In the genomic region with DNA sequence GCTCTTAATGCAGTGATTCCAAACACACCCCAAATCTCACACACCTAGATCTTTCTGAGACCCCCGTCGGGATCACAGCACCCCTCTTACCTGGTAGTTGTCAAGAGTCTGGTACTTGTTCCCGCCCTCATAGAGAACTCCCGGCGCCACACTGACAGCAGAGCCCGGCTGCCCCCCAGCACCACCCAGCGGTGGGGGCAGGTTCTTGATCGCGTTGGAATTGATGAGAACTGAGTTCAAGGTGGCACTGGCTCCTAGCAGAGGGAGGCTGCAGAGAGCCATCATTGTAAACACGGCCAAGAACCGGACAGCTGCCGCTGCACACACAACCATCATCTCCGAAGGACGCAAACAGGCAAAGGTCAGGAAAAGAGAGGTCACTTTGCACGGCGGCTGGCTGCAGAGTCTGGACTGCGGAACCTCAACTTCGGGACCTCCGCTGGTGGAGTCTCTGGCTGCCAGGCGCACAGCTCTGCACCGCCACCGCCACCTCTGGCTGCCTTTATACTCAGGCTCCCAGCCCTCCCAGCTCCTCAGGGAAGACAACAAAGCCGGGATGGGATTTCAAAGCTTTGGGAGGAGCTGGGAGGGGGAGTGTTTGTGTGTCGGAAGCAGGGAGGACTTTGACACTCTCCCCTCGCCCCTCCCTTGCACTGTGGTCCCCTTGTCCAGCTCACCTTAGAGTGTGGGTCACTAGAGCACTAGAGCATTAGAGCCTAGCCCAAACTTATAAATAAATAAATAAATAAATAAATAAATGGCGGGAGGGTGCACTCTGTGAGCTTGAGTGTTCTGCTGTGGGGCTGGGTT, we compare ENCODE assay signal across 8 mouse cellular contexts. TPM values are rescaled to one million over a fixed set of nuclear protein-coding genes. Genes with fewer than 3 reads are reported as not detected.
A peak's percentile ranks its signal among the peaks of the same experiment; 100 is the strongest.
DNase-seq lines count a peak whose midpoint lies in the region; ATAC-seq lines count a peak whose summit lies in the region.

A gene (minus strand): TSS at position 622 of the 810 bp plus-strand sequence.

- WGBS in heart, embryonic 16.5 days, result 2% methylated on average over 26 of the region's 26 CpGs

- H3K4me1 ChIP-seq in heart, embryonic 16.5 days (ENCODE audit: control insufficient read depth, insufficient read depth, low read length), result peaks cover 12% of the 10 kb centered on the region

- peak within 1 kb of the TSS; percentile 10; the same call in 1 of the 2 replicates for H3K9ac ChIP-seq in heart, embryonic 16.5 days (ENCODE audit: low read length)

- peak within 1 kb of the TSS; percentile 71 for H3K4me2 ChIP-seq in heart, embryonic 16.5 days (ENCODE audit: low read depth, low read length)

- peaks cover 44% of the 10 kb centered on the region for H3K27me3 ChIP-seq in heart, embryonic 16.5 days (ENCODE audit: control insufficient read depth, insufficient read depth, low read length)

- no peaks in the 10 kb centered on the region for H3K36me3 ChIP-seq in heart, embryonic 16.5 days (ENCODE audit: control insufficient read depth, insufficient read depth)

- H3K9me3 ChIP-seq in heart, embryonic 16.5 days (replicated peaks; ENCODE audit: control insufficient read depth, low read length), result no peaks in the 10 kb centered on the region

- H3K27ac ChIP-seq in heart, embryonic 16.5 days (ENCODE audit: low read length), result no peak within 1 kb of the TSS

- ATAC-seq in heart, embryonic 16.5 days (replicated peaks; ENCODE audit: extremely low read depth, insufficient read depth, low FRiP score), result 0 out of 2 replicates have a peak, but pooled peaks have one; percentile 32

- H3K4me3 ChIP-seq in heart, embryonic 16.5 days (ENCODE audit: low read length), result peak within 1 kb of the TSS; percentile 44

- DNase-seq in adrenal gland, postnatal 25 days, result peak; percentile 6
- no peak for DNase-seq in adrenal gland, adult 2 months
- peak; percentile 72 for DNase-seq in R1 (ENCODE audit: low read depth, low spot score)
- DNase-seq in kidney, postnatal 14 days, result peak; percentile 51
- peak; percentile 81 for DNase-seq in mesoderm, embryonic 11.5 days (ENCODE audit: low read depth, low spot score)
- no peak for DNase-seq in B cell, adult 2 months
- no peak for DNase-seq in left cerebral cortex, adult 9 months (ENCODE audit: low spot score in 2 of 2)

RNA-seq across cellular contexts. Expression of the gene that starts here (rescaled TPM):
- not detected in 2 replicates for total RNA-seq in adrenal gland, postnatal 25 days (2021)
- not detected for total RNA-seq in adrenal gland, adult 2 months (2021)
- polyA plus RNA-seq in adrenal gland, adult 2 months (2012; rRNA removed), result 0.16 TPM in 1 of 2 replicates, not detected in the other
- 0.10 and 0.11 TPM in 2 replicates for polyA plus RNA-seq in heart, embryonic 16.5 days (2015; fragmentation: Nextera tagmentation; extraction: Ambion mirVana)

Comparison
In these comparisons a context has a peak if more than half of its experiments do, and no peak if none do; other contexts are left out.
1. Peak in DNase-seq in adrenal gland, postnatal 25 days; RNA of the gene not detected or under 1 TPM.
2. Peak in ATAC-seq, H3K4me3 ChIP-seq, H3K9ac ChIP-seq and H3K4me2 ChIP-seq in heart, embryonic 16.5 days; RNA of the gene not detected or under 1 TPM.
3. DNase-seq: peak in R1 (single experiment), kidney, postnatal 14 days (single experiment) and mesoderm, embryonic 11.5 days (single experiment); none in adrenal gland, adult 2 months (single experiment), B cell, adult 2 months (0 of 2) and left cerebral cortex, adult 9 months (0 of 2).